Mouse (Mus musculus) neural tube, embryonic 10.5 days (tissue): ENCODE data around the gene Mapk3.
"Not testable (repeated sequence)": the region's sequence is repeated elsewhere in the genome, so short reads cannot be mapped to it uniquely, and the experiment has no call there.

Experiments used
- DNase-seq: peaks from one replicate; pipeline ENCODE4 v3.0.0-alpha.2; 2017; ENCODE audit warnings: low spot score; ENCODE audit errors: extremely low spot score

Gene Mapk3

DNA sequence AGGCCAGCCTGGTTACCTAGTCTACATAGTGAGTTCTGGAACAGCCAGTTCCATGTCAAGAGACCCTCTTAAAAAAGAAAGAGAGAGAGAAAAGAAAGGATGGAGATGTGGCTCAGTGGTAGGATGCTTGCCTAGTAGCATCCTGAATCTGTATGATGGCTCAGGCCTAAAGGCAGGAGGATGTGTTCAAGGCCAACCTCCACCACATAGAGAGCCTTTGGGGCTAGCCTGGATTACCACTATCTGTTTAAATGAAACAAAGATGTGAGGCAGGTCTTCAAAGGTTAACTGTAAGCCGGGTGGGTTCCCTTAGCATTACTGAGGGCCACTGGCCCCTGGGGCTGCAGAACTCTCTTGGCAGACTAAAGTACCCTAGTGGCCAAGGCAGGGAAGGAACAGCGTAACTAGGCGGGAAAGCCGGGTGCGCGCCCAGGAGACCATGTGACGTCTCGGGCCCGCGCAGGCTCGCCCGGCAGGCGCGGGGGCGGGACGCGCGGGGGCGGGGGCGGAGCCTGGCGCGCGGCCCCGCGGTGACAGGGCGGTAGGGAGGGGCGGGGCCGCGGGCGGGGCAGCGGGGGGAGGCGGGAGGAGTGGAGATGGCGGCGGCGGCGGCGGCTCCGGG is at the start of gene Mapk3:
Mapk3 (plus strand) TSS at position 552 of the 622 bp plus-strand sequence.
- DNase-seq, result peak; percentile 92

DNA sequence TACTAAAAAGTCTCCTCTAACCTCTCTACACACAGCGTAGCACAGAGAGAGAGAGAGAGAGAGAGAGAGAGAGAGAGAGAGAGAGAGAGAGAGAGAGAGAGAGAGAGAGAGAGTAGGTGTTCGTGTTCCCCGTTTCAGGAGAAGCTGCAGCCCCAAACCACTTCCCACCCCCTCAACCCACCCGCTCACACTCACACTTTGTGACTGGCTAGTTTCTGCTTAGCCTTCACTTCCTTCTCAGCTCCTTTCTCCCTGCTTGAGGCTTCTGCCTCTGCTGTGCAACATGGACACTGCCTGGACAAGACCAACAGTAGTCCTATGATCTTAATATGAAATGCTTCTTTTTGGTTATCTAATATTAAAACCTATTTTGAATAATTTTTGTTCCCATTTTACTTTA is 49.1 kb upstream of the Mapk3 start:
- no peak for DNase-seq

DNA sequence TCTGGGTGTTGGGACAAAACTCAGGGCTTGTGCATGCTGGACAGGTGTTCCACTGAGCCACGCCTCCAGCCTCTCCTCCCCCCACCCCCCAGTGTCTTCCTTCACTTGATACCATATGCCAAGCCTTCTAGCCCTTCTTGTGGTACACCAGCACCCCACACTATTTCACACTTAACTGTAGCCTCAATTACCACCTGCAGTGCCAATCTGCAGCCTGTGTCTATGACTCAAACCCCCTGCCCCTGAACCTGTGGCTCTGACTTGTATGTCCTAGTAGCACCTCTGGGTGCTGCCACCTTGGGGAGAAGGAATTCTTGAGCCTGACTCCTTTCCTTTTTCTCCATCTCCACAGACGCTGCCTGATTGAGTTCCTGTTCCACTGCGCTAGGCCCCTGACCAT is 47.5 kb upstream of the Mapk3 start:
- DNase-seq, result no peak

DNA sequence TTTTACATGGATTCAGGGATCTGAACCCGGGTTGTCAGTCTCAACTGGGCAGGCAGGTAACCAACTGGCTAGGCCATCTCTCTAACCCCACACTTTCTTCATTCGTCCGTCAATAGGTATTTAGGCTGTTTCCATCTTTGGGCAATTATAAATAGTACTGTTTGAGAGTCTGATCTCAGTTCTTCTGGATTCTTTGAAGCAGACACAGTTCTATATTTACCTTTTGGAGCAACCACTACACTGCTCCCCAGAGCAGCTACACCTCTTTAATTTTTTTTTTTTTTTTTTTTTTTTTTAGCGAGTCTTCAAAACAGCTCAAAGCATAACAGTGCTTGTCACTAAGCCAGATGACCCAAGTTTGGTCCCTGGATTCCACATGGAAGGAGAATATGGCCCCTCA is 43.7 kb upstream of the Mapk3 start:
- DNase-seq, result no peak

DNA sequence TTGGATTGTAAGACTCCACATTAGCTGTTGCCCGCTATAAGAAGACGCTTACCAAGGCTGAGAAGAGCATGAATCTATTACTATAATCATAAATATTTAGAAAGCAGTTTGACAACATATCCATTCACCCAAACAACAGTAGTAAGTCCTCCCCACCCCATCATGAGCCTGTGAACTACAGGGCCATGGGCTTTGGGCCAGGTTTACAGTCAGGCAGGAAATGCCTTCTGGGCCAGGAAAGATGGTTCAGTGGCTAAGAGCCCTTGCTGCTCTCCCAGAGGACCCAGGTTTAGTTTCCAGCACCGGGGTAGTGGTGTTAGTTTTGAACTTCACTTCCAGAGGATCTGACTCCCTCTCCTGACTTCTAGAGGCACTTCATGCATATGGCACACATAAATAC is 41.8 kb upstream of the Mapk3 start:
- DNase-seq, result no peak

DNA sequence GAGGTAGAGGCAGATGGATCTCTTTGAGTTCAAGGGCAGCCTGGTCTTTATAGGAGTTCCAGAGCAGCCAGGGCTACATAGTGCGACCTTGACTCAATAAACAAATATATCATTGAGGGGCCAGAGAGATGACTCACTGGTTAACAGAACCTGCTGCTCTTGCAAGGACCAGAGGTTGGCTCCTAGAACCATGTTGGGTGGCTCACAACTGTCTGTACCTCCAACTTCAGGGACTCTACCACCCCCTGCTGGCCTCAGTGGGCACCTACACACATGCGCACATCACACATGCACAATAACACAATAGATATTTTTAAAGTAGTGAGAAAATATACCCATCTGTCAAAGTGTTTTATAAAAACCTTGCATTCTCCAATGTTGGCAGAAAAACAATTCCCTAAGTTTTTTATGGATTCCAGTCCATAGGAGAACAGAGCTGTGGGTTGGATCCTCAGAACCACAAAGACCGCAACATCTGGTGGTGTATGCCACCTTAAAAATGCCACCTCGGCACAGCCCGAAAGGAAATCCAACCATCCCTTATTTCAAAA is 40.5 kb upstream of the Mapk3 start:
- DNase-seq, result no peak

DNA sequence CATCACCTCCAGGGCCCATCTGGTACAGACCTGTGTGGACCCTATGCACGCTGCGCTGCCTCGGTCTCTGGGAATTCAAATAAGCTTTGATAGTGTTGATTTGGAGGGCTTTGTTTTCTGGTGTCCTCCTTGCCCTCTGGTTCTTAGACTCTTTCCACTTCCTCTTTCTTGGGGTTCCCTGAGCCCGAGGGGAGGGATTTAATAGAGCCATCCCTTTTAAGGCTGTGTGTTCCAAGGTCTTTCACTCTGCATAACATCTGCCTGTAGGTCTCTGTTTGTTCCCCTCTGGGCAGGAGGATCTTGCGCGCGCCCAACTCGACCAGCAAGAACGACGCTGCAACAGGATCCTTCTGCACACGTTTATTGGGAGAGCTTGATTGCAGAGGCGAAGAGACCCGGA is 37.8 kb upstream of the Mapk3 start:
- DNase-seq, result no peak

DNA sequence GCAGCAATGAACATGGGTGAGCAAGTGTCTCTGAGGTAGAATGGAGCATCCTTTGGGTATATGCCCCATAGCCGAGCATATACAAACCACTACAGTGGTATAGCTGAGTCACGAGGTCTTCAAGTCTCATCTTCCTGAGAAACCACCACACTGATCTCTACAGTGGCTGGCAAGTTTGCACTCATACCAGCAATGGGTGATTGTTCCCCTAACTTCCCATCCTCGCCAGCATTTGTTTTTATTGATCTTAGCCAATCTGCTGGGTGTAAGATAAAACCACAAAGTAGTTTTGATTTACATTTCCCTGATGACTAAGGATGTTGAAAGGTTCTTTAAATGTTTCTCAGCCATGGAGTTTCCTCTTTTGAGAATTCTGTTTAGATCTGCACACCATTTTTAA is 34.3 kb upstream of the Mapk3 start:
- DNase-seq, result no peak

DNA sequence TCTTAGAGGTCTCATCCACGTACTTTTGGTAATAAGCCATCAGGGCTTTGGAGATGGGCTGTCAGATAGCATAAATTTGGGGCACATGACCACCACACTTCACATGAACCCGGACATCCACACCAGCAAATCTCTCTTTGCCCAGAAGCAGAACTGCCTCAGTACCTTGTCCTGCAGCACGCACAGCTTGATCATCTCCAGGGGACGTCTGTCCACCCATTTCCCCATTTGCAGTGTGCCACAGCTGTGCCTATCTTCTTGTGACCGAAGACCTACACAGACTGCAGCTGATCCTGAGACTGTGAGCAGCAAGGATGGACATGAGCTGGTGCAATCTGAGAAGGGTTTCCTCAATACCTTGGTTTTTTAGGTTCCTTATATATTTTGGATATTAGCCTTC is 33.7 kb upstream of the Mapk3 start:
- DNase-seq, result no peak

DNA sequence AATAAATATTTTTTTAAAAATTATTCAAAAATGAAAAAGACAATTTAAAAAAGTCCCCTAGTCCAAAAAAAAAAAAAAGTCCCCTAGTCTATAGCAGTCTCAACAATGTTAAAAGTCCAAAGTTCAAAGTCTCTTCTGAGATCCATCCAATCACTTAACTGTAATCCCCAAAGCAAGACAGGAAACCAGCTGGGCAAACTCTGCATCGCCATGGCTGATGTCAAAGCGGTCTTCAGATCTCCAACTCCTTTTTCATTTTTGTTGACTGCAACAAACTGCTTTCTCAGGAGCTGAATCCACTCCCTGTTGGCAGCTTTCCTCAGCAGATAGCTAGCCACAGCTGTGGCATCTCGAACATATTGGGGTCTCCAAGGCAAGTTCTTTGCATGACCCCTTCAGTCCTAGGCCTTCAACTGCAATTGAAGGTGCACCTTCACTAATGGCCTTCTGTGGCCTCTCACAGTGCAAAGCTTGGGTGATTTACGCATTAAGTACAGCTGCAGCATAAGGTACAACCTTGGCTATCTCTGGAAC is 29.1 kb upstream of the Mapk3 start:
- not testable (repeated sequence) for DNase-seq

DNA sequence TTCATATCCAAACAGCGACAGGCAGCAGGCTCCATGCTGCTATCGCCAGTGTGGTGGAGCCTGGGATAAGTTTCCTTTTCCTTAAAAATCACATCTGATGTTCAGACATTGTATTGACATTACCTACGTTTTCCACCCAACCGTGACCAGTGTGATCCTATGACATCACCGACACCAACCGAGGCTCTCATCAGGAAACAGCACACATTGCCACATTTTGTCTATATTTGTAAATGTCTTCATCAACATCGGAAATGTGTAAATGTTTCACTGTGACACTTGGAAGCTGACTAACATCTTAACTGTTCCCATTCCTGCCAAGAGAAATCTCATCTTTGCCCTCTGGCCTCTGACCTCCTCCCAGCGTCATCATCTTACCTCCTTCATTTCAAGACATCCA is 23.3 kb upstream of the Mapk3 start:
- no peak for DNase-seq

DNA sequence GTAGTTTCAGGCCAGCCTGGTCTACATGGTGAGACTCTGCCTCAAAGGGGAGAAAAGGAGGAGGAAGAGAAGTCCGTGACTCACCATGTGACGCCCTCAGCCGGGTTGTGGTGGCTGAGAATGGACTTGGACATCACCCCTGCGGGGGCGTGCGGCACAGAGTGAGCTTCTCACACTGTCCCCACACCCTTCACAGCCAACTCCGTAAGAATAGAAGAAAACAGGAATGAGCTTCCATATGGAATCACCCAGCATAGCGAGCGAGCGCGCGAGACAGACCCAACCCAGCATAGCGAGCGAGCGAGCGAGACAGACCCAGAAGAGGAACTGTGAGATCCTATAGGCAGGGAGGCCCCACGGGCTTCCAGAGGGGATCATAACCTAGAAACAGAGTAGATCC is 19.9 kb upstream of the Mapk3 start:
- DNase-seq, result no peak

DNA sequence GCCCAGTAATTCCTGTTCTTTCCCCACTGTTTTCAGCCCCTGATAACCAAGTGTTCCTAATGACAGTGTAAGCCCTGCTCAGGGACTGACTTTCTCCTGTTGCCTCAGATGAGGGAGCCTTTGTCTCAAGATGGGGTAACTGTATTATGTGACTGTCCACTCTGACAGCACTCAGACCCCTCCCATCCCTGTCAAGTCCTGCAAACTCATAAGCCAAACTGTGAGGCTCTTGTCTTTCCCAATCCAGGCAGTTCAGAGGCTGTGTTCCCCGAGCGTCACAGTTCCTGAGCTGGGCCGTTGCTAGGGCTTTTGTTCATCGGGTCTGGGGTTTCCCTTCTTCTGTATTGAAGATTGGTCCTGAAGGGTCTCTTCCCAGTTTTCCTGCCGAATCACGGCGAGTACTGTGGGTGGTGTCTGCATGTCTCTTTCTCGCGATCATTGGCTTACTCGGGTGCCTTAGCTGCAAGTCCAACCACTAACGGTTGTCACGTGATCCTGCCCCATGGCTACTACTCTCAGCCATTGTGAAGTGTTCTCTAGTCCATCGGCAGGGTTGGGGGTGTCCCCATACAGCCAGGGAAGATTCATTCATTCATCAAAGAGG is 19.2 kb upstream of the Mapk3 start:
- DNase-seq, result no peak

DNA sequence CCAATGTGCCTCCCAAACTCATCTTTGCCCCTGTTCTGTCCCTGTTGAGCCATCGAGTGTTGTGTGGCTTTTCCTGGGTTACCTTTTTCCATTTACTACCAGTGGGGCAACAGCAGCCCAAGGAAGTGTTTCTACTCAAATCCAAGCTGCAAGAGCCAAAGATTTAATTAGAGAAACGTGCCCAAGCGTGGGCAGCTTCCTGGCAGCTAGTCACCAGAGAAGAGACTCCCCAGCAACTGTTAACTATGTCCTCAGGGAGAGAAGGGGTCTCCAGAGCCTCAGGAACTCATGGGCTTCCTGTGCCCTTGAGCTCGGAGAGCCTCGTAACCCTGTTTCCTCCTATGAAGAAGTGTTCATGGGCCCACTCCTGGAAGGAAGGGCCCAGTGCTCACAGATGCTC is 18.4 kb upstream of the Mapk3 start:
- DNase-seq, result no peak

DNA sequence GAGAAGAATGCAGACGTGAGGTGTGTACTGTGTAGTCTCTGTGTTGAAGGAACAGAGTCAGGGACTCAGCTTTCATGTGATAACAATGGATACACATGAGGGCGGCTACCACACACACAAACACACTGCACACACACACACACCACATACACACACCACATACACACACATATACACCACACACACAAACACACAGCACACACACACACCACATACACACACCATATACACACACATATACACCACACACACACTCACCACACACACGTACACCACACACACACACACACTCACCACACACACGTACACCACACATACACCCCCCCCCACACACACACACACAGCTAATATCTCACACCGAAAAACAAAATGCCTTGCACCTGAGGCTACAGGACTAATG is 17.9 kb upstream of the Mapk3 start:
- DNase-seq, result no peak

DNA sequence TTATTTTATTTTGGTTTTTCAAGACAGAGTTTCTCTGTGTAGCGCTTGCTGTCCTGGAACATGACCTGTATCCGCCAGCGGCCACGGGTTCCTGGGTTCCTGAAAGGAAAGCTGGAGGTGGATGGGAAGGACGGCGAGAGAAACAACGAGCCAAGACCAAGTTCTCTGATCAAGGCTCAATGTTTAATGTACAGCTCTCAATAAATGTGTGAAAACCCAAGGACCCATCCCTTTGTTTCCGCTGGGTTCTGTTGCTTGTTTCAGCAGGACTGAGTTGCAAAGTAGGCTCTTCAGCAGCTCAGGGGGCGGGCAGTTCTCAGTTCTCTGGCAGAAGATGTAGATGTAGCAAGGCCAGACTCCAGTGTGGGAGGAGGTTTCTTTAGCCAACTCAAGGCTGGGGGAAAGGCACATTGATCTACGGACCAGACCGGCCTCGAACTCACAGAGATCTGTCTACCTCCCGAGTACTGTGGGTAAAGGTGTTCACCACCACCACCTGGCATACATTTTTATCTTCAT is 17.4 kb upstream of the Mapk3 start:
- no peak for DNase-seq

DNA sequence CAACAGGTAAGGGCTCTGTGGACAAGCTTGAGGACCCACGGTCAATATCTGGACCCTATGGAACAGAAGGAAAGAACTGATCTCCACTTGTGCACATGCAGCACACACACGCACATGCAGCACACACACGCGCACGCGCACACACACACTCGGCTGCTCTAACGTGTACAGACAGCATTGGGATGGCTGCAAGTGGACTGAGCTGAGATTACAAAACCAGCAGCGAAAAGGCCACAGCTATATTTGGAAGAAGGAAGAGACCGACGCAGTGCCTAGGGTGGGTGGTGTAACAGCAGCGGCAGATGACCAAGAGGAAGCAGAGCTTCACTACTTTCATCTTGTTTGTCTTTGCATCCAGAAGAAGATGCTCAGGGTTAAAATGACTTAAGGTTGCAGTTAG is 13.3 kb upstream of the Mapk3 start:
- DNase-seq, result no peak

DNA sequence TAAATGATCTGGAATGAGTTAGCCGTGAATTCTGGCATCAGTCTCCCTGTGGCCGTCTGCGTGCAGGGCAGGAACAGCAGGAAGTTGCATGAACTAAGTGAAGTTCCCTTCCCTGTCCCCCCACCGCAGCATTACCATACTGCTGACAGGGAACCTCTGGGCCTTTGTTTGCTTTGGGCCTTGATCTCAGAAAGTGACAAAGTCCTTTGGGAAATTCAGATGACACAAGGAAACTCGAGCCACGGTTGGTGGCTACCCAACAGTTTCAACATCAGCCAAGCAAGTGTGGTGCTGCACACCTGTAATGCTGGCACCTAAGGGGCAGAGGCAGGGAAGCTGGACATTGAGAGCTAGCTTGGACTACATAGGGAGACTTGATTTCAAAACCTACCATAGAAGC is 12.6 kb upstream of the Mapk3 start:
- DNase-seq, result no peak

DNA sequence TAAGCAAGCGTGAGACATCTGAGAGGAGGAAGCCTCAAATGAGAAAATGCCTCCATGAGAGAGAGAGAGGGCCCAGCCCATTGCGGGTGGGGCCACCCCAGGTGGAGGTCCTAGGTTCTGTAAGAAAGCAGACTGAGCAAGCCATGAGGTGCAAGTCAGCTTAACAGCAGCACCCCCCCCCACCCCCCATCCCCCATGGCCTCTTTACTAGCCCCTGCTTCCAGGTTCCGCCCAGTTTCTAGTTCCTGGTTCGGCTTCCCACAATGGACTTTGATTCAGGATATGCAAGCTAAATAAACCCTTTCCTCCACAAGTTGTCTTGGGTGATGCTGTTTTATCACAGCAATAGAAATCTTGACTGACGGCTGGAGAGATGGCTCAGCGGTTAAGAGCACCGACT is 10.6 kb upstream of the Mapk3 start:
- DNase-seq, result no peak

DNA sequence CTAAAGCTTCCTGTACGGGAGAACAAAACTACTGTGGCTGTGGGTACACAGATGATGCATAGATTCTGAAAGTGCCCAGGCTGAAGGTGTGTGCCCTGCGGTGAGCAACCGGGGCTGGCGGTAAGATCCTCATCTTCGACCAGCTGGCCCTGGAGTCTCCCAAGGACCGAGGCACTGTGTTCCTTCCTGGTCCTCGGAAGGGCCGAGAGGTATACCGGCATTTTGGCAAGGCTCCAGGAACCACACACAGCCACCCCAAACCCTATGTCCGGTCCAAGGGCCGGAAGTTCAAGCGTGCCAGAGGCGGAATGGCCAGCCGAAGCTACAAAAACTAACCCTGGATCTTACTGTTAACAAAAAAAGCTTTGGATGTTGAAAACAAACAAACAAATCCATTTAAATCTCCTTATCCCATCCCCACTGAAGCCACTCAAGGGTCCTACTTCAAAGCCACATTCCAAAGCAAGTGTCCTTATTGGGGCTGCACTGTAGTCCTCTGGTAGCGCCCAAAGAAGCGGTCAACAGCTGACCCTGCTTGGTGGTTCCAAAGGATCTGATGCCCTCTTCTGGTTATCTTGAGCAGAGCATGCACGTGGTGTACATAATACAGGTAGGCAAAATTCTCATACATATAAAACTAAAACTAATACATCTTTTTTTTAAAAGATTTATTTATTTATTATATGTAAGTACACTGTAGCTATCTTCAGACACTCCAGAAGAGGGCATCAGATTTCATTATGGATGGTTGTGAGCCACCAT is 9.6 kb upstream of the Mapk3 start:
- no peak for DNase-seq

DNA sequence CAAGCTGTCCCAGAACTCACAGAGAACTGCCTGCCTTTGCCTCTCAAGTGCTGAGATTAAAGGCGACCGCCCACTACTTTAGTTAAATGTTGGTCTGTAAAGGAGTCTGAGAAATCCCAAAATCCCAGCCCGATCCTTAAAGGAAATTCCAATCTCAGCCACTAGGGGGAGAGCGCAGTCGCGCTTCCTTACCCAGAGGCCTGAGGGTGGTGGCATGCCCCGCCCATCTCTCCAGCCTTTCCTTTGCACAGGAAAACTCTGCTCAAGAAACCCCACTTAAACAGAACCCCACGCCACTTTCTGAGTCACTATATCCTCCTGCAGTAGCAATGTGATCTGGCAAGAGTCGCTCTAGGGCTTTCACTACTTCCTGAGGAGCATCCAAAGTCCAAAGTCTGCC is 4.5 kb upstream of the Mapk3 start:
- peak; percentile 81 for DNase-seq

DNA sequence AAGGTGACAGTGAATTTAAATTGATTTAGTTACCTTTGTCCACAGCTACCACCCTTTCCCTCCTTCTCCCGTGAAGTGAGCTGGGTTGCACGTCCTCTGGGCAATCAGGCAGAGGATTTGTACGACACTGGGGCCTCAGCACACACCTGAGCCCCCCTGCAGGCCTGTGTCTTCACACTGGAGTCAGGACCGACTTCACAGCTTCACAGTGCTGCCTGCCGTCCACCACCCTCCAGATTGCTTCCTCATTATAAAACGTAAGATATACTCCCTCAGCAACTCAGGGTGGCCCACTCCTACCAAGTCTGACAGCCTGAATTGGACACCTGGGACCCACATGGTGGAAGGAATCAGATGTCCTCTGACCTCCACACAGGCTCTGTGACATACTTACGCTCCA is 862 bp upstream of the Mapk3 start:
- no peak for DNase-seq
